Mouse (Mus musculus): ENCODE results near the gene Mex3d. TPM values are rescaled to one million over a fixed set of nuclear protein-coding genes. Genes with fewer than 3 reads are reported as not detected.

The Mex3d gene
- 10.3 and 20.6 TPM in 2 replicates for polyA plus RNA-seq (2012; rRNA removed)

DNA sequence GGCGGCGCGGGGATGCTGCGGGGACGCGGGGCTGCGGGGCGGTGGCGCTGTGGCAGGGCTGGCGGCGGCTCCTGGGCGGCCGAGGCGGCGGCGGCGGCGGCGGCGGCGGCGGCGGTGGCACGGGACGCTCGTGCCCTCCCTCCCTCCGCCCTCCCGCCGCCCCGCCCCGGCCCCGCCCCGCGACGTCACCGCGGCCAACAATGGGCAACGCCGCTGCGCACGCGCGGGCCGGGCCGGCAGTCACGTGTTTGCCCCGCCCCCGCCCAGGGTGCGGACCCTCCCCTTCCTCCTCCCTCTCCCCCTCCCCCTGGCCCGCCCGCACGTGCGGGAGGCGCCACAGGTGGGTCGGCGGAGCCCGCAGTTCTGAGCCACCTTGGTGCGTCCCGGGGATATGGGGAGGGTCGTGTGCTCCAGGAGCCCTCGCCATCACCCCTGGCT is at the start of gene Mex3d:
Gene Mex3d (minus strand): TSS at position 138 of the 438 bp plus-strand sequence.
- TF ChIP-seq POLR2A (IDR thresholded peaks at IDR 0.05; ENCODE audit: low read depth, low read length) (peak; percentile 55), CTCF (IDR thresholded peaks at IDR 0.05; ENCODE audit: extremely low read depth, insufficient read length, insufficient replicate concordance, low read depth, low read length) (no peak)
- WGBS, result 10% methylated on average over 55 of the region's 61 CpGs
- no peak within 1 kb of the TSS for H3K27ac ChIP-seq (ENCODE audit: insufficient read depth, low read depth, low read length)

DNA sequence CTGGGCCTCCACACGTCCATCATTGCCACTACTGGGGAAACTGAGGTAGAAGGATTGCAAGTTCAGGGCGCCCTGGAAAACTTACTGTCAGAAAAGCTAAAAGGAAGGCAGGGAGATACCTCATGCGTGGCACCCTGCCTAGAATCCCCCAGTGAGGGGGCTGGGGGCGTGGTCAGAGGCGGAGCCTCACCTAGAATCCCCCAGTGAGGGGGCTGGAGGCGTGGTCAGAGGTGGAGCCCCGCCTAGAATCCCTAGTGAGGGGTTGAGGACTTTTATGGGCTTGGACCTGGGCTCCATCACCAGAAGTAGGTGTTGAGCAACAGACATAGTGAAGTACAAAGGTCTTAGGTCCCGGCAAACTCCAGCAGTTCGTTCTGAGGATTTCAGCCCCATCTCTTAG is 48.8 kb upstream of the Mex3d start:
- H3K27ac ChIP-seq (ENCODE audit: insufficient read depth, low read depth, low read length), result peak overlapping the region; percentile 80
- no peak for TF ChIP-seq POLR2A (IDR thresholded peaks at IDR 0.05; ENCODE audit: low read depth, low read length)
- no peak for TF ChIP-seq CTCF (IDR thresholded peaks at IDR 0.05; ENCODE audit: extremely low read depth, insufficient read length, insufficient replicate concordance, low read depth, low read length)
- H3K4me3 ChIP-seq (ENCODE audit: low read depth, low read length), result no peak overlapping the region; the same call in 1 of the 2 replicates
- H3K27me3 ChIP-seq (ENCODE audit: control insufficient read depth, insufficient read depth, low read length), result no peaks in the 10 kb centered on the region
- peaks cover 26% of the 10 kb centered on the region for H3K4me1 ChIP-seq (ENCODE audit: control insufficient read depth, insufficient read depth, insufficient read length, low read length)
- no peaks in the 10 kb centered on the region for H3K36me3 ChIP-seq (ENCODE audit: control insufficient read depth, insufficient read depth, low read length)
- 9% methylated on average over 9 of the region's 9 CpGs for WGBS

More for the DNA sequence above, at the start of gene Mex3d:
- H3K36me3 ChIP-seq (ENCODE audit: control insufficient read depth, insufficient read depth, low read length), result peaks cover 13% of the 10 kb centered on the region
- peaks cover 19% of the 10 kb centered on the region for H3K4me1 ChIP-seq (ENCODE audit: control insufficient read depth, insufficient read depth, insufficient read length, low read length)
- H3K4me3 ChIP-seq (ENCODE audit: low read depth, low read length), result peak within 1 kb of the TSS; percentile 97
- no peaks in the 10 kb centered on the region for H3K27me3 ChIP-seq (ENCODE audit: control insufficient read depth, insufficient read depth, low read length)

- no peak overlapping the region for H3K4me3 ChIP-seq (ENCODE audit: low read depth, low read length)
- peak overlapping the region; percentile 80 for H3K27ac ChIP-seq (ENCODE audit: insufficient read depth, low read depth, low read length)
- H3K36me3 ChIP-seq (ENCODE audit: control insufficient read depth, insufficient read depth, low read length), result no peaks in the 10 kb centered on the region
- H3K4me1 ChIP-seq (ENCODE audit: control insufficient read depth, insufficient read depth, insufficient read length, low read length), result peaks cover 26% of the 10 kb centered on the region
- TF ChIP-seq CTCF (IDR thresholded peaks at IDR 0.05; ENCODE audit: extremely low read depth, insufficient read length, insufficient replicate concordance, low read depth, low read length) (no peak), POLR2A (IDR thresholded peaks at IDR 0.05; ENCODE audit: low read depth, low read length) (no peak)
- H3K27me3 ChIP-seq (ENCODE audit: control insufficient read depth, insufficient read depth, low read length), result no peaks in the 10 kb centered on the region
- WGBS, result 9% methylated on average over 7 of the region's 7 CpGs
These were observed 48.3 kb upstream of the Mex3d start for GRCm38 (mm10) chr10:80435764-80436163.

DNA sequence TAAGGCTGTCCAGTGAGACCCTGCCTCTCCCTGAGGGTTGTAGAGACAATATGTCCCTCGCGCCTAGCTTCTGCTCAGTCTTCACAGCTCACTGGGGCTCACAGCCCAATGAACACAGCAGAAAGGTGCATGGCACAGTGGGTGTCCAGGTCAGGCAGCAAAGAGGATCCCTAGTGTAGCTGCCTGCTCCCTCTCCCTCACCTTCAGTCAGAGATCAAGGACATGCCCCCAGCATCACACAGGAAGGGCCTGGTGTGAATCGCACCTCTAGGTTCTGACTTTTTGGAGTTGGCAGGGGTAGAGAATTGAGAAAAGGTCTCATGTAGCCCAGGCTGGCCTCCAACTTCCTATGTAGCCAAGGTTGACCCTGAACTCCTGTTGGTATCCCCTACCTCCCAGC is 47.4 kb upstream of the Mex3d start:
- H3K27ac ChIP-seq (ENCODE audit: insufficient read depth, low read depth, low read length), result peak overlapping the region; percentile 18; the same call in 1 of the 2 replicates
- WGBS, result 77% methylated on average over 3 of the region's 3 CpGs
- TF ChIP-seq CTCF (IDR thresholded peaks at IDR 0.05; ENCODE audit: extremely low read depth, insufficient read length, insufficient replicate concordance, low read depth, low read length), result no peak
- no peak for TF ChIP-seq POLR2A (IDR thresholded peaks at IDR 0.05; ENCODE audit: low read depth, low read length)

DNA sequence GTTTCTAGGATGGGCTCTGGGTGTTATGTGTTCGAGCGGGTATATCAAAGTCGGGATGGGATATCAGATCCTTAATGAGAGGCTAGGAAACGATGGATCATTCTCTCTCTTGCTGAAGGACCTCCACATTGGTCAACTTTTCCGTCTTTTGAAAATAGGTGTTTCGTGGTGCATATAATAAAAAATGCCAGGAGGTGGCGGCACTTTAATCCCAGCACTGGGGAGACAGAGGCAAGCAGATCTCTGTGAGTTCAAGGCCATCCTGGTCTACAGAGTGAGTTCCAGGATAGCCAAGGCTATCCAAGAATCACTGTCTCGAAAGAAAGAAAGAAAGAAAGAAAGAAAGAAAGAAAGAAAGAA is 46.8 kb upstream of the Mex3d start:
- Histone ChIP-seq H3K4me1 (ENCODE audit: control insufficient read depth, insufficient read depth, insufficient read length, low read length) (peaks cover 26% of the 10 kb centered on the region), H3K4me3 (ENCODE audit: low read depth, low read length) (peak overlapping the region; percentile 23; the same call in 1 of the 2 replicates), H3K27ac (ENCODE audit: insufficient read depth, low read depth, low read length) (peak overlapping the region; percentile 17; the same call in 1 of the 2 replicates), H3K27me3 (ENCODE audit: control insufficient read depth, insufficient read depth, low read length) (no peaks in the 10 kb centered on the region), H3K36me3 (ENCODE audit: control insufficient read depth, insufficient read depth, low read length) (peaks cover 10% of the 10 kb centered on the region)
- TF ChIP-seq POLR2A (IDR thresholded peaks at IDR 0.05; ENCODE audit: low read depth, low read length) (no peak), CTCF (IDR thresholded peaks at IDR 0.05; ENCODE audit: extremely low read depth, insufficient read length, insufficient replicate concordance, low read depth, low read length) (no peak)
- WGBS, result 7% methylated on average over 8 of the region's 8 CpGs

More for the DNA sequence above, 47.4 kb upstream of the Mex3d start:
- Histone ChIP-seq H3K27me3 (ENCODE audit: control insufficient read depth, insufficient read depth, low read length) (no peaks in the 10 kb centered on the region), H3K4me3 (ENCODE audit: low read depth, low read length) (no peak overlapping the region), H3K36me3 (ENCODE audit: control insufficient read depth, insufficient read depth, low read length) (peaks cover 6% of the 10 kb centered on the region), H3K4me1 (ENCODE audit: control insufficient read depth, insufficient read depth, insufficient read length, low read length) (peaks cover 26% of the 10 kb centered on the region)

- peak within 1 kb of the TSS; percentile 97 for H3K27ac ChIP-seq (ENCODE audit: insufficient read depth, low read depth, low read length)
- WGBS, result under 1% methylated on average over 61 of the region's 61 CpGs
These were observed 46.2 kb upstream of the Mex3d start, which contains the start of gene Tcf3 for GRCm38 (mm10) chr10:80433513-80434232. Gene Tcf3, minus strand, starts transcription at chr10:80433647.

DNA sequence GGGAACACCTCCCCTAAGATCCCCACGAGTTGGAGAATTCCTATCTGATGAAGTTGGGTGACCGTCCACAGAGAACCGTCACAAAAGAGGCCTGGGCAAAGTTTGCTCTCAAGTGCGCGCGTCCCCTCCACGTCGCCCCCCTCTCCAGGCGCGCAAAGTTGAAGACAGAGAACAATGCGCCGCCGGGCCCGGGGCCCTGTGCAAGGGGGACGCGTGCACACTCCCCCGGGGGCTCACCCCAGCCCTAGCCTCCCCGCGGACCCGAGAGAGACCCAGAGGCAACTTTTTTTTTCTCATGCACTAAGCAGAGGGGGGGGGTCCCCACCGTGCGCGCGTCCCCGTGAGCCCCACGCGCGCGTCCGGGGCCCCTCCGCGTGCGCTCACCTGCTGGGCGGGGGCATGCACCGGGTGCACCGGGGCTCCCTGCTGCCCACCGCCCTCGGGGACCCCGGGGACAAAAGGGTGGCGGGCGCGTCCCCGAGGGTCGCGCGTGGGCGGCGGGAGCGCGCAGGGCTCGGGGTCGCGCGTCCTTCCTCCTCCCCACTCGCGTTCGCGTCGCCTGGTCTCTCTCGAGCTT is 45.6 kb upstream of the Mex3d start:
- Histone ChIP-seq H3K4me3 (ENCODE audit: low read depth, low read length) (peak overlapping the region; percentile 94), H3K4me1 (ENCODE audit: control insufficient read depth, insufficient read depth, insufficient read length, low read length) (peaks cover 26% of the 10 kb centered on the region), H3K27me3 (ENCODE audit: control insufficient read depth, insufficient read depth, low read length) (no peaks in the 10 kb centered on the region), H3K27ac (ENCODE audit: insufficient read depth, low read depth, low read length) (peak overlapping the region; percentile 50), H3K36me3 (ENCODE audit: control insufficient read depth, insufficient read depth, low read length) (peaks cover 16% of the 10 kb centered on the region)
- 1% methylated on average over 60 of the region's 60 CpGs for WGBS
- no peak for TF ChIP-seq POLR2A (IDR thresholded peaks at IDR 0.05; ENCODE audit: low read depth, low read length)
- no peak for TF ChIP-seq CTCF (IDR thresholded peaks at IDR 0.05; ENCODE audit: extremely low read depth, insufficient read length, insufficient replicate concordance, low read depth, low read length)

More at GRCm38 (mm10) chr10:80433513-80434232, 46.2 kb upstream of the Mex3d start, which contains the start of gene Tcf3:
- Histone ChIP-seq H3K27me3 (ENCODE audit: control insufficient read depth, insufficient read depth, low read length) (no peaks in the 10 kb centered on the region), H3K4me3 (ENCODE audit: low read depth, low read length) (peak within 1 kb of the TSS; percentile 94), H3K36me3 (ENCODE audit: control insufficient read depth, insufficient read depth, low read length) (peaks cover 12% of the 10 kb centered on the region), H3K4me1 (ENCODE audit: control insufficient read depth, insufficient read depth, insufficient read length, low read length) (peaks cover 26% of the 10 kb centered on the region)
- TF ChIP-seq CTCF (IDR thresholded peaks at IDR 0.05; ENCODE audit: extremely low read depth, insufficient read length, insufficient replicate concordance, low read depth, low read length) (no peak), POLR2A (IDR thresholded peaks at IDR 0.05; ENCODE audit: low read depth, low read length) (peak; percentile 59)
